Mouse (Mus musculus): ENCODE measurements around the gene Wfdc13.
A peak's percentile ranks its signal among the peaks of the same experiment; 100 is the strongest.
"Not testable (repeated sequence)": the region's sequence is repeated elsewhere in the genome, so short reads cannot be mapped to it uniquely, and the experiment has no call there.

Gene Wfdc13

GRCm38 (mm10) chr2:164716194-164716786, 31.4 kb downstream of the Wfdc13 start:
- not testable (repeated sequence) for DNase-seq (ENCODE audit: low spot score in 2 of 2)

GRCm38 (mm10) chr2:164723276-164723675, 38.4 kb downstream of the Wfdc13 start:
- no peak for DNase-seq (ENCODE audit: low spot score in 2 of 2)

- peak; percentile 35 to 71 for DNase-seq (ENCODE audit: low spot score in 2 of 2)
Measured at GRCm38 (mm10) chr2:164725895-164726619, 41.1 kb downstream of the Wfdc13 start.

- no peak for DNase-seq (ENCODE audit: low spot score in 2 of 2)
Measured at GRCm38 (mm10) chr2:164731719-164732118, 46.8 kb downstream of the Wfdc13 start.

GRCm38 (mm10) chr2:164733259-164733658, 48.4 kb downstream of the Wfdc13 start:
- DNase-seq (ENCODE audit: low spot score in 2 of 2), result no peak

- no peak for DNase-seq (ENCODE audit: low spot score in 2 of 2)
Measured at GRCm38 (mm10) chr2:164734839-164735238, 49.9 kb downstream of the Wfdc13 start.

- DNase-seq (ENCODE audit: low spot score in 2 of 2), result no peak
Measured at GRCm38 (mm10) chr2:164735446-164735845, 50.5 kb downstream of the Wfdc13 start.

Data from urinary bladder, postnatal 4 days (tissue).